Mouse (Mus musculus) T-helper 2 cell (primary cell): ENCODE data around the gene Klhl3.

Experiments
- in situ Hi-C: fragments of 300-600 bp; cut with MboI, MseI; formaldehyde crosslinking; loops from one replicate; pipeline ENCODE4 v1.15.1; 2025; ENCODE audit warnings: high pct_unique_total_duplicates

Klhl3 gene

GRCm38 (mm10) chr13:58025701-58026414, 87.5 kb downstream of the Klhl3 start:
- in situ Hi-C loops = no loop called here

GRCm38 (mm10) chr13:58023726-58024453, 89.5 kb downstream of the Klhl3 start:
- in situ Hi-C loops = no loop called here

GRCm38 (mm10) chr13:58023001-58023560, 90.3 kb downstream of the Klhl3 start:
- in situ Hi-C loops = no loop called here

GRCm38 (mm10) chr13:58020428-58020827, 93.0 kb downstream of the Klhl3 start:
- in situ Hi-C loops = no loop called here

- in situ Hi-C loops = no loop called here
These were observed 96.1 kb downstream of the Klhl3 start for GRCm38 (mm10) chr13:58017298-58017697.

GRCm38 (mm10) chr13:58012067-58012925, 101.1 kb downstream of the Klhl3 start:
- in situ Hi-C loops = no loop called here

GRCm38 (mm10) chr13:58011526-58011925, 101.9 kb downstream of the Klhl3 start:
- in situ Hi-C loops = no loop called here

- in situ Hi-C loops = no loop called here
These were observed 103.0 kb downstream of the Klhl3 start for GRCm38 (mm10) chr13:58010416-58010815.

GRCm38 (mm10) chr13:58009275-58009674, 104.1 kb downstream of the Klhl3 start:
- in situ Hi-C loops = no loop called here

GRCm38 (mm10) chr13:58008038-58008364, 105.4 kb downstream of the Klhl3 start:
- in situ Hi-C loops = no loop called here

- in situ Hi-C loops = no loop called here
These were observed 105.9 kb downstream of the Klhl3 start for GRCm38 (mm10) chr13:58007256-58008037.

- in situ Hi-C loops = no loop called here
These were observed 111.6 kb downstream of the Klhl3 start for GRCm38 (mm10) chr13:58001792-58002191.

GRCm38 (mm10) chr13:57996536-57996935, 116.9 kb downstream of the Klhl3 start:
- in situ Hi-C loops = no loop called here

GRCm38 (mm10) chr13:57995864-57996263, 117.5 kb downstream of the Klhl3 start:
- in situ Hi-C loops = no loop called here

GRCm38 (mm10) chr13:57984637-57985036, 128.8 kb downstream of the Klhl3 start:
- in situ Hi-C loops = no loop called here

GRCm38 (mm10) chr13:57984163-57984562, 129.2 kb downstream of the Klhl3 start:
- in situ Hi-C loops = no loop called here

- in situ Hi-C loops = no loop called here
These were observed 130.1 kb downstream of the Klhl3 start for GRCm38 (mm10) chr13:57983330-57983729.

- in situ Hi-C loops = no loop called here
These were observed 130.5 kb downstream of the Klhl3 start for GRCm38 (mm10) chr13:57982904-57983303.

GRCm38 (mm10) chr13:57980679-57981078, 132.7 kb downstream of the Klhl3 start:
- in situ Hi-C loops = no loop called here

- in situ Hi-C loops = no loop called here
These were observed 133.3 kb downstream of the Klhl3 start for GRCm38 (mm10) chr13:57980071-57980470.

- in situ Hi-C loops = no loop called here
These were observed 134.5 kb downstream of the Klhl3 start for GRCm38 (mm10) chr13:57978931-57979330.
